Mouse (Mus musculus): ENCODE measurements around the gene Ndufaf2. TPM values are rescaled to one million over a fixed set of nuclear protein-coding genes. Genes with fewer than 3 reads are reported as not detected.

The Ndufaf2 gene
- total and polyA plus RNA-seq, 3 experiments, result 37.1 to 117 (median 51.2) TPM

GRCm38 (mm10) chr13:108123109-108123723, 35.2 kb downstream of the Ndufaf2 start:
- Histone ChIP-seq H3K36me3 (replicated peaks in 1 of 2; ENCODE audit: control insufficient read depth in 1 of 2, insufficient read depth in 1 of 2, low read length in 1 of 2) (peaks cover 5 to 40% of the 10 kb centered on the region in 2 experiments), H3K4me1 (ENCODE audit: control insufficient read depth in 1 of 2, insufficient read depth in 2 of 2) (peaks cover 0 to 2% of the 10 kb centered on the region in 2 experiments; a peak in 2 of 4 replicates), H3K27ac (ENCODE audit: insufficient read depth, low read depth) (no peak overlapping the region), H3K9ac (ENCODE audit: insufficient read depth, low read depth) (no peak overlapping the region), H3K4me3 (replicated peaks in 1 of 3; ENCODE audit: low read depth in 2 of 3, low read length in 2 of 3, poor library complexity in 1 of 3) (no peak overlapping the region), H3K79me2 (replicated peaks; ENCODE audit: control insufficient read depth, extremely low read depth, insufficient read depth, poor library complexity, severe bottlenecking) (no peaks in the 10 kb centered on the region), H3K9me3 (replicated peaks; ENCODE audit: low read length) (no peaks in the 10 kb centered on the region), H3K27me3 (replicated peaks) (no peaks in the 10 kb centered on the region), H3K4me2 (ENCODE audit: insufficient read depth, low read depth, poor library complexity, severe bottlenecking) (no peak overlapping the region)
- TF ChIP-seq POLR2AphosphoS2 (IDR thresholded peaks at IDR 0.05; ENCODE audit: low read depth, low read length) (no peak), ZMIZ1 (IDR thresholded peaks at IDR 0.05; ENCODE audit: low read depth, low read length) (no peak), RCOR1 (conservative IDR thresholded peaks at IDR 0.05; ENCODE audit: low read depth, low read length) (no peak), ZC3H11A (IDR thresholded peaks at IDR 0.05; ENCODE audit: low read depth, low read length) (no peak), HCFC1 (IDR thresholded peaks at IDR 0.05; ENCODE audit: low read depth, low read length) (no peak), RAD21 (IDR thresholded peaks at IDR 0.05; ENCODE audit: low read depth, low read length) (no peak), SIN3A (IDR thresholded peaks at IDR 0.05; ENCODE audit: low read length) (no peak), POLR2A (IDR thresholded peaks at IDR 0.05; ENCODE audit: low read depth, low read length) (no peak), ZNF384 (IDR thresholded peaks at IDR 0.05; ENCODE audit: low read depth, low read length) (no peak), ETS1 (conservative IDR thresholded peaks at IDR 0.05; ENCODE audit: low read depth, low read length) (no peak), CHD2 (IDR thresholded peaks at IDR 0.05; ENCODE audit: low read length) (no peak), GABPA (IDR thresholded peaks at IDR 0.05; ENCODE audit: insufficient replicate concordance, low read depth, low read length) (no peak), JUN (IDR thresholded peaks at IDR 0.05; ENCODE audit: insufficient read depth, low read depth, low read length) (no peak), CTCF (conservative IDR thresholded peaks at IDR 0.05 in 1 of 2, IDR thresholded peaks at IDR 0.05 in 1 of 2; ENCODE audit: low read depth in 2 of 2, low read length in 2 of 2) (no peak), SMC3 (IDR thresholded peaks at IDR 0.05; ENCODE audit: low read depth, low read length) (no peak), TCF12 (IDR thresholded peaks at IDR 0.05; ENCODE audit: low read depth, low read length) (no peak), USF2 (conservative IDR thresholded peaks at IDR 0.05; ENCODE audit: low read depth, low read length) (no peak), USF1 (IDR thresholded peaks at IDR 0.05; ENCODE audit: low read depth, low read length) (no peak)
- dilution Hi-C loops (cut with MboI; ENCODE audit: extremely low pct_ligation_motif_present, extremely low pct_unique_long_range_greater_than_20kb, low sequenced_read_pairs), result no loop called here
- in situ Hi-C loops (cut with MboI; ENCODE audit: low pct_ligation_motif_present, low pct_unique_long_range_greater_than_20kb, low sequenced_read_pairs), result no loop called here
- DNase-seq (ENCODE audit: extremely low read depth), result no peak

- no peak for TF ChIP-seq HCFC1 (IDR thresholded peaks at IDR 0.05; ENCODE audit: low read depth, low read length)
- no peak for TF ChIP-seq KAT2A (IDR thresholded peaks at IDR 0.05; ENCODE audit: insufficient replicate concordance, low read length)
- no peak for TF ChIP-seq EP300 (IDR thresholded peaks at IDR 0.05; ENCODE audit: low read length)
- TF ChIP-seq MEF2A (IDR thresholded peaks at IDR 0.05; ENCODE audit: borderline replicate concordance, low read depth, low read length), result no peak
- no peak for TF ChIP-seq RCOR1 (conservative IDR thresholded peaks at IDR 0.05; ENCODE audit: low read depth, low read length)
- no peak overlapping the region for H3K27ac ChIP-seq (ENCODE audit: insufficient read depth, low read depth)
- no peaks in the 10 kb centered on the region for H3K4me1 ChIP-seq (ENCODE audit: control insufficient read depth in 1 of 2, insufficient read depth in 2 of 2)
- H3K4me3 ChIP-seq (replicated peaks in 1 of 3; ENCODE audit: low read depth in 2 of 3, low read length in 2 of 3, poor library complexity in 1 of 3), result no peak overlapping the region
- no peaks in the 10 kb centered on the region for H3K79me2 ChIP-seq (replicated peaks; ENCODE audit: control insufficient read depth, extremely low read depth, insufficient read depth, poor library complexity, severe bottlenecking)
- no peaks in the 10 kb centered on the region for H3K9me3 ChIP-seq (replicated peaks; ENCODE audit: low read length)
- in situ Hi-C loops (cut with MboI; ENCODE audit: low pct_ligation_motif_present, low pct_unique_long_range_greater_than_20kb, low sequenced_read_pairs) (no loop called here), dilution Hi-C loops (cut with MboI; ENCODE audit: extremely low pct_ligation_motif_present, extremely low pct_unique_long_range_greater_than_20kb, low sequenced_read_pairs) (no loop called here)
- no peak for DNase-seq (ENCODE audit: extremely low read depth)
- peaks cover 5 to 38% of the 10 kb centered on the region in 2 experiments for H3K36me3 ChIP-seq (replicated peaks in 1 of 2; ENCODE audit: control insufficient read depth in 1 of 2, insufficient read depth in 1 of 2, low read length in 1 of 2)
- H3K27me3 ChIP-seq (replicated peaks), result no peaks in the 10 kb centered on the region
- H3K9ac ChIP-seq (ENCODE audit: insufficient read depth, low read depth), result no peak overlapping the region
- no peak overlapping the region for H3K4me2 ChIP-seq (ENCODE audit: insufficient read depth, low read depth, poor library complexity, severe bottlenecking)
Measured at GRCm38 (mm10) chr13:108119411-108120310, 38.8 kb downstream of the Ndufaf2 start.

Data from CH12.LX (cell line).